Mouse (Mus musculus) thymus, adult 2 months (tissue): ENCODE results near the gene Cdh15.

ENCODE experiments used
- CTCF ChIP-seq: fragments of 200-500 bp; IDR thresholded peaks from 2 replicates; pipeline ENCODE4 v1.5.1; 2012; ENCODE audit warnings: mild to moderate bottlenecking, control low read depth, low read length, moderate library complexity, borderline replicate concordance; ENCODE audit not compliant: control insufficient read depth, poor library complexity, insufficient read depth; ENCODE audit errors: extremely low read depth
- POLR2A ChIP-seq: fragments of 200-500 bp; IDR thresholded peaks from 2 replicates; pipeline ENCODE4 v1.6.1; 2012; ENCODE audit warnings: mild to moderate bottlenecking, low read length, control low read depth, moderate library complexity; ENCODE audit not compliant: control insufficient read depth, poor library complexity, insufficient read depth; ENCODE audit errors: extremely low read depth

DNA sequence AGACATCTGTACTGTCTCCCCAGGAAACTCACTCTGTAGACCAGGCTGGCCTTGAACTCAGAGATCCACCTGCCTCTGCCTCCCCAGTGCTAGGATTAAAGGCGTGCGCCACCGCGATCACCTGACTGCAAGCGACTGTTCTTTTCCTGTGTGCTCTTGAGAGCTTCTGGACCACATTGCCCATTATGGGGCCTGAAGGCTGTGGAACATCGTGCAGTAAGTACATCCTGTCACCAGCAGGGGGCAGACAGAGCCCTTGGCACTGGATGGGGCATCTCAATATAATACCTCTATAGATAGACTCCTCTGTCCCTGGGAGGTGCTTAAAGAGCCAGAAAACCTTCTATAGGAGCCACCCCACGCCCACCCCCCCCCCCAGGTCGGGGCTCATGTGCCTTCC, 12.8 kb upstream of the Cdh15 start:
- TF ChIP-seq POLR2A (no peak), CTCF (peak; percentile 77; the same call in 1 of the 2 replicates)
